Mouse (Mus musculus): Measurements from ENCODE around the gene Arpc5. TPM values are rescaled to one million over a fixed set of nuclear protein-coding genes. Genes with fewer than 3 reads are reported as not detected.
"Not testable (repeated sequence)": the region's sequence is repeated elsewhere in the genome, so short reads cannot be mapped to it uniquely, and the experiment has no call there.

Gene Arpc5
- polyA plus RNA-seq, 1 experiment from 2014 or later, result 205 TPM

- 4% methylated on average over 5 of the region's 5 CpGs for WGBS
- Histone ChIP-seq H3K9ac (no peak overlapping the region), H3K4me2 (replicated peaks) (no peak overlapping the region), H3K9me3 (no peaks in the 10 kb centered on the region), H3K4me1 (peaks cover 3% of the 10 kb centered on the region; the same call in 1 of the 2 replicates), H3K36me3 (no peaks in the 10 kb centered on the region), H3K27ac (no peak overlapping the region), H3K4me3 (no peak overlapping the region), H3K27me3 (no peaks in the 10 kb centered on the region)
- no peak for ATAC-seq (ENCODE audit: insufficient number of reproducible peaks, insufficient read depth, low FRiP score, low TSS enrichment)
Observed at GRCm38 (mm10) chr1:152746426-152746825, 19.9 kb upstream of the Arpc5 start.

GRCm38 (mm10) chr1:152749276-152749675, 17.1 kb upstream of the Arpc5 start:
- H3K9me3 ChIP-seq, result no peaks in the 10 kb centered on the region
- no peak overlapping the region for H3K9ac ChIP-seq
- H3K27ac ChIP-seq, result no peak overlapping the region
- no peak for ATAC-seq (ENCODE audit: insufficient number of reproducible peaks, insufficient read depth, low FRiP score, low TSS enrichment)
- no peak overlapping the region for H3K4me2 ChIP-seq (replicated peaks)
- H3K4me1 ChIP-seq, result peaks cover 3% of the 10 kb centered on the region; the same call in 1 of the 2 replicates
- no peaks in the 10 kb centered on the region for H3K27me3 ChIP-seq
- H3K36me3 ChIP-seq, result no peaks in the 10 kb centered on the region
- 72% methylated on average over 9 of the region's 9 CpGs for WGBS
- H3K4me3 ChIP-seq, result no peak overlapping the region

- no peak within 1 kb of the TSS for H3K27ac ChIP-seq
- H3K27me3 ChIP-seq, result no peaks in the 10 kb centered on the region
- H3K9me3 ChIP-seq, result no peaks in the 10 kb centered on the region
- H3K9ac ChIP-seq, result no peak within 1 kb of the TSS
- H3K4me1 ChIP-seq, result peaks cover 3% of the 10 kb centered on the region; the same call in 1 of the 2 replicates
- no peak within 1 kb of the TSS for H3K4me3 ChIP-seq
- 67% methylated on average over 13 of the region's 13 CpGs for WGBS
- H3K4me2 ChIP-seq (replicated peaks), result no peak within 1 kb of the TSS
- no peaks in the 10 kb centered on the region for H3K36me3 ChIP-seq
- no peak for ATAC-seq (ENCODE audit: insufficient number of reproducible peaks, insufficient read depth, low FRiP score, low TSS enrichment)
Observed at GRCm38 (mm10) chr1:152750312-152750965, 15.9 kb upstream of the Arpc5 start, which contains the start of gene Apobec4. Gene Apobec4 (plus strand): TSS chr1:152750551.

- Histone ChIP-seq H3K36me3 (no peaks in the 10 kb centered on the region), H3K9me3 (no peaks in the 10 kb centered on the region), H3K4me3 (no peak overlapping the region), H3K27ac (no peak overlapping the region), H3K9ac (no peak overlapping the region), H3K4me2 (replicated peaks) (no peak overlapping the region), H3K4me1 (0 out of 2 replicates have a peak, but pooled peaks cover 4% of the 10 kb centered on the region), H3K27me3 (0 out of 2 replicates have a peak, but pooled peaks cover 3% of the 10 kb centered on the region)
- ATAC-seq (ENCODE audit: insufficient number of reproducible peaks, insufficient read depth, low FRiP score, low TSS enrichment), result no peak
- 59% methylated on average over 2 of the region's 2 CpGs for WGBS
Observed at GRCm38 (mm10) chr1:152761791-152762190, 4.6 kb upstream of the Arpc5 start.

GRCm38 (mm10) chr1:152766804-152767748, 734 bp downstream of the Arpc5 start:
- Histone ChIP-seq H3K27me3 (0 out of 2 replicates have a peak, but pooled peaks cover 3% of the 10 kb centered on the region), H3K9ac (peak overlapping the region; percentile 77), H3K27ac (peak overlapping the region; percentile 5), H3K4me2 (replicated peaks) (peak overlapping the region; percentile 97), H3K9me3 (no peaks in the 10 kb centered on the region), H3K4me3 (peak overlapping the region; percentile 84), H3K36me3 (peaks cover 18% of the 10 kb centered on the region), H3K4me1 (0 out of 2 replicates have a peak, but pooled peaks cover 4% of the 10 kb centered on the region)
- peak; percentile 80 for ATAC-seq (ENCODE audit: insufficient number of reproducible peaks, insufficient read depth, low FRiP score, low TSS enrichment)
- WGBS, result 2% methylated on average over 60 of the region's 60 CpGs

GRCm38 (mm10) chr1:152767749-152768488, 1.6 kb downstream of the Arpc5 start:
- H3K36me3 ChIP-seq, result peaks cover 26% of the 10 kb centered on the region
- H3K9ac ChIP-seq, result no peak overlapping the region
- WGBS, result 8% methylated on average over 5 of the region's 5 CpGs
- H3K4me3 ChIP-seq, result no peak overlapping the region; the same call in 1 of the 2 replicates
- no peaks in the 10 kb centered on the region for H3K9me3 ChIP-seq
- H3K27ac ChIP-seq, result no peak overlapping the region
- ATAC-seq (ENCODE audit: insufficient number of reproducible peaks, insufficient read depth, low FRiP score, low TSS enrichment), result no peak
- 0 out of 2 replicates have a peak, but pooled peaks cover 4% of the 10 kb centered on the region for H3K4me1 ChIP-seq
- H3K4me2 ChIP-seq (replicated peaks), result peak overlapping the region; percentile 97
- H3K27me3 ChIP-seq, result 0 out of 2 replicates have a peak, but pooled peaks cover 3% of the 10 kb centered on the region

GRCm38 (mm10) chr1:152771016-152771415, 4.7 kb downstream of the Arpc5 start:
- no peak overlapping the region for H3K4me3 ChIP-seq
- no peak overlapping the region for H3K4me2 ChIP-seq (replicated peaks)
- no peak overlapping the region for H3K9ac ChIP-seq
- 86% methylated on average over 9 of the region's 9 CpGs for WGBS
- H3K27ac ChIP-seq, result no peak overlapping the region
- H3K36me3 ChIP-seq, result peaks cover 48% of the 10 kb centered on the region
- no peaks in the 10 kb centered on the region for H3K4me1 ChIP-seq
- H3K9me3 ChIP-seq, result no peaks in the 10 kb centered on the region
- H3K27me3 ChIP-seq, result no peaks in the 10 kb centered on the region
- ATAC-seq (ENCODE audit: insufficient number of reproducible peaks, insufficient read depth, low FRiP score, low TSS enrichment), result no peak

- H3K27ac ChIP-seq, result not testable (repeated sequence)
Observed at GRCm38 (mm10) chr1:152774601-152775000, 8.3 kb downstream of the Arpc5 start.

GRCm38 (mm10) chr1:152779071-152779737, 12.9 kb downstream of the Arpc5 start:
- Histone ChIP-seq H3K4me1 (no peaks in the 10 kb centered on the region), H3K4me3 (no peak overlapping the region), H3K9me3 (no peaks in the 10 kb centered on the region), H3K4me2 (replicated peaks) (no peak overlapping the region), H3K36me3 (peaks cover 13% of the 10 kb centered on the region), H3K27me3 (no peaks in the 10 kb centered on the region), H3K27ac (no peak overlapping the region), H3K9ac (no peak overlapping the region)
- ATAC-seq (ENCODE audit: insufficient number of reproducible peaks, insufficient read depth, low FRiP score, low TSS enrichment), result peak; percentile 56; the same call in 1 of the 2 replicates
- 34% methylated on average over 10 of the region's 10 CpGs for WGBS

More at GRCm38 (mm10) chr1:152774601-152775000, 8.3 kb downstream of the Arpc5 start:
- ATAC-seq (ENCODE audit: insufficient number of reproducible peaks, insufficient read depth, low FRiP score, low TSS enrichment); H3K4me3 ChIP-seq; H3K4me2 ChIP-seq (replicated peaks); H3K4me1 ChIP-seq; H3K27me3 ChIP-seq; H3K9ac ChIP-seq; H3K9me3 ChIP-seq: not testable (repeated sequence)
- 92% methylated on average over 3 of the region's 3 CpGs for WGBS
- H3K36me3 ChIP-seq, result peaks cover 50% of the 10 kb centered on the region

- no peak overlapping the region for H3K4me2 ChIP-seq (replicated peaks)
- H3K27me3 ChIP-seq, result no peaks in the 10 kb centered on the region
- 97% methylated on average over 8 of the region's 8 CpGs for WGBS
- no peaks in the 10 kb centered on the region for H3K9me3 ChIP-seq
- H3K9ac ChIP-seq, result no peak overlapping the region
- H3K4me3 ChIP-seq, result no peak overlapping the region
- H3K27ac ChIP-seq, result no peak overlapping the region
- no peaks in the 10 kb centered on the region for H3K36me3 ChIP-seq
- no peak for ATAC-seq (ENCODE audit: insufficient number of reproducible peaks, insufficient read depth, low FRiP score, low TSS enrichment)
- no peaks in the 10 kb centered on the region for H3K4me1 ChIP-seq
Observed at GRCm38 (mm10) chr1:152784620-152785019, 18.3 kb downstream of the Arpc5 start.

- not testable (repeated sequence) for H3K4me2 ChIP-seq (replicated peaks); H3K36me3 ChIP-seq; H3K4me1 ChIP-seq; H3K9me3 ChIP-seq; H3K27me3 ChIP-seq; ATAC-seq (ENCODE audit: insufficient number of reproducible peaks, insufficient read depth, low FRiP score, low TSS enrichment); H3K27ac ChIP-seq; H3K9ac ChIP-seq; H3K4me3 ChIP-seq
- WGBS, result 80% methylated on average over 3 of the region's 3 CpGs
Observed at GRCm38 (mm10) chr1:152785446-152785845, 19.1 kb downstream of the Arpc5 start.
